Mouse (Mus musculus) limb, embryonic 12.5 days (tissue): Measurements from ENCODE around the gene Fam114a1. TPM values are rescaled to one million over a fixed set of nuclear protein-coding genes. Genes with fewer than 3 reads are reported as not detected.
A peak's percentile ranks its signal among the peaks of the same experiment; 100 is the strongest.

Experiments
- ATAC-seq: fragments of 200-750 bp; cut with Nextera tagmentation; 2 replicates; pipeline ENCODE4 v1.8.0; 2017; ENCODE audit warnings: low read depth, moderate TSS enrichment; ENCODE audit not compliant: insufficient number of reproducible peaks, insufficient read depth, low FRiP score, low TSS enrichment
- H3K27ac ChIP-seq: fragments of 300-500 bp; sonication (generic); 2 replicates; pipeline ENCODE4 v1.5.1; 2016; ENCODE audit warnings: mild to moderate bottlenecking, moderate library complexity
- H3K27me3 ChIP-seq: fragments of 300-500 bp; sonication (generic); 2 replicates; pipeline ENCODE4 v1.6.1; 2016; ENCODE audit warnings: mild to moderate bottlenecking, moderate library complexity
- H3K36me3 ChIP-seq: fragments of 300-500 bp; sonication (generic); 2 replicates; pipeline ENCODE4 v1.6.1; 2016; ENCODE audit warnings: mild to moderate bottlenecking, moderate library complexity
- H3K4me1 ChIP-seq: fragments of 300-500 bp; sonication (generic); replicated peaks from 2 replicates; pipeline ENCODE4 v1.6.1; 2016
- H3K4me2 ChIP-seq: fragments of 300-500 bp; sonication (generic); 2 replicates; pipeline ENCODE4 v1.6.1; 2016; ENCODE audit warnings: mild to moderate bottlenecking, moderate library complexity
- H3K4me3 ChIP-seq: fragments of 300-500 bp; sonication (generic); replicated peaks from 2 replicates; pipeline ENCODE4 v1.5.1; 2016; ENCODE audit warnings: mild to moderate bottlenecking
- H3K9ac ChIP-seq: fragments of 300-500 bp; sonication (generic); replicated peaks from 2 replicates; pipeline ENCODE4 v1.6.1; 2016; ENCODE audit warnings: mild to moderate bottlenecking, moderate library complexity
- H3K9me3 ChIP-seq: fragments of 300-500 bp; sonication (generic); 2 replicates; pipeline ENCODE4 v1.6.1; 2016; ENCODE audit warnings: mild to moderate bottlenecking, moderate library complexity
- WGBS: fragments of 180-500 bp; shearing (Covaris S2); methylation state at CpG from one replicate; pipeline ENCODE4 v1.1.7; 2016; 5-methylcytosine and 5-hydroxymethylcytosine counted together
- polyA plus RNA-seq: library from polyadenylated mRNA; unstranded; fragments of >200 nt; fragmentation: Nextera tagmentation; extraction: Ambion mirVana; gene quantifications from 2 replicates; pipeline ENCODE4 v1.2.1, GENCODE M21; 2016

Gene Fam114a1
- polyA plus RNA-seq, 1 experiment from 2014 or later: 32.2 TPM

- WGBS: 68% methylated on average over 9 of the region's 9 CpGs
- no peak overlapping the region for H3K4me3 ChIP-seq
- no peaks in the 10 kb centered on the region for H3K27me3 ChIP-seq
- H3K4me1 ChIP-seq: peaks cover 15% of the 10 kb centered on the region; the same call in 1 of the 2 replicates
- H3K9me3 ChIP-seq: no peaks in the 10 kb centered on the region
- peaks cover 45% of the 10 kb centered on the region; the same call in 1 of the 2 replicates for H3K36me3 ChIP-seq
- ATAC-seq: no peak
- H3K27ac ChIP-seq: peak overlapping the region; percentile 81
- H3K9ac ChIP-seq: no peak overlapping the region
- peak overlapping the region; percentile 20 for H3K4me2 ChIP-seq
Measured at GRCm38 (mm10) chr5:65038305-65038704, 68.4 kb downstream of the Fam114a1 start.

GRCm38 (mm10) chr5:65038811-65039571 is 69.1 kb downstream of the Fam114a1 start:
- Histone ChIP-seq H3K27ac (peak overlapping the region; percentile 81), H3K9me3 (no peaks in the 10 kb centered on the region), H3K4me2 (peak overlapping the region; percentile 20), H3K4me1 (peaks cover 15% of the 10 kb centered on the region; the same call in 1 of the 2 replicates), H3K36me3 (peaks cover 38% of the 10 kb centered on the region; the same call in 1 of the 2 replicates), H3K4me3 (no peak overlapping the region), H3K27me3 (no peaks in the 10 kb centered on the region), H3K9ac (no peak overlapping the region)
- no peak for ATAC-seq
- WGBS: 53% methylated on average over 11 of the region's 11 CpGs

- WGBS: 71% methylated on average over 5 of the region's 5 CpGs
- no peak overlapping the region for H3K4me3 ChIP-seq
- H3K27me3 ChIP-seq: no peaks in the 10 kb centered on the region
- H3K27ac ChIP-seq: no peak overlapping the region
- no peak overlapping the region for H3K9ac ChIP-seq
- H3K4me1 ChIP-seq: peaks cover 15% of the 10 kb centered on the region; the same call in 1 of the 2 replicates
- H3K4me2 ChIP-seq: no peak overlapping the region
- peaks cover 32% of the 10 kb centered on the region; the same call in 1 of the 2 replicates for H3K36me3 ChIP-seq
- ATAC-seq: no peak
- no peaks in the 10 kb centered on the region for H3K9me3 ChIP-seq
Measured at GRCm38 (mm10) chr5:65040463-65040862, 70.6 kb downstream of the Fam114a1 start.

- Histone ChIP-seq H3K27ac (peak overlapping the region; percentile 32; the same call in 1 of the 2 replicates), H3K9me3 (no peaks in the 10 kb centered on the region), H3K4me1 (peaks cover 21% of the 10 kb centered on the region), H3K9ac (no peak overlapping the region), H3K36me3 (peaks cover 9% of the 10 kb centered on the region; the same call in 1 of the 2 replicates), H3K4me2 (no peak overlapping the region), H3K4me3 (no peak overlapping the region), H3K27me3 (no peaks in the 10 kb centered on the region)
- 67% methylated on average over 11 of the region's 11 CpGs for WGBS
- no peak for ATAC-seq
Measured at GRCm38 (mm10) chr5:65043407-65043895, 73.6 kb downstream of the Fam114a1 start.

DNA sequence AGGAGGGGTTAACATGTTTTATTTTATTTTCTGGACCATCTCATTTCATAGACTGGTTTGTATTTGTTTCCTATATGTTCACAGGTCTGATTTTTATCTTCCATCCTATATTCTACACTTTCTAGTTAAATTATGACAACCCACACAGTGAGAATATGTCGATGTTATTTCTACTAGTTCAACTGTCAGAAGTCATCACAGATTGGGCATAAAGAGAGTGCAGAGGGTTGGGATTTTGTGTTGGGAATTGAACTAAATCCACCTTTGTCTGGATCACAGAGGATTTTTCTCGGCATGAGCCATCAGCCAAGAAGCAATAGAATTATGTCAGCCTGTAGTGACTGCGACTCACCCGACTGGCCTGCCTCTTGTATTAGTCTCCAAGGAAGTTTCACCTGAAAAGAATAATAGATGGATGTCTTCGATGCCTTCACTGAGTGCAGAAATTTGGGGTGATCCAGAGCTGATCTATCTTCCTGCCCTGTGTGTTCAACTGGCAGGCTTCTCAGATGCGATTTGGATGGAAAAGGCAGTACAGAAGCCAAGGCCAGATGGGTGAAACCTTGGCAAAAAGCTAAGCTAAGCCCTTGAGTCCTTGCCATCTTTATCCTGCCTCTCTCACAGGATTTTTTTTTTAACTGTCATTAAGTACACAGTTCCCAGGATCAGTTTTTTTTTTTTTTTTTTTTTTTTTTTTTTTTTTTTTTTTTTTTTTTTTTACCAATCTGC is 75.9 kb downstream of the Fam114a1 start:
- Histone ChIP-seq H3K27ac (no peak overlapping the region), H3K9ac (no peak overlapping the region), H3K4me2 (no peak overlapping the region), H3K27me3 (no peaks in the 10 kb centered on the region), H3K4me1 (peaks cover 9% of the 10 kb centered on the region), H3K4me3 (no peak overlapping the region), H3K36me3 (0 out of 2 replicates have a peak, but pooled peaks cover 4% of the 10 kb centered on the region), H3K9me3 (no peaks in the 10 kb centered on the region)
- WGBS: 88% methylated on average over 6 of the region's 6 CpGs
- no peak for ATAC-seq

- Histone ChIP-seq H3K27ac (no peak overlapping the region), H3K4me3 (no peak overlapping the region), H3K4me2 (no peak overlapping the region), H3K36me3 (no peaks in the 10 kb centered on the region), H3K9ac (no peak overlapping the region), H3K9me3 (no peaks in the 10 kb centered on the region), H3K27me3 (no peaks in the 10 kb centered on the region), H3K4me1 (peaks cover 9% of the 10 kb centered on the region)
- 55% methylated on average over 12 of the region's 12 CpGs for WGBS
- no peak for ATAC-seq
Measured at GRCm38 (mm10) chr5:65046442-65047284, 76.8 kb downstream of the Fam114a1 start.

- no peak overlapping the region for H3K9ac ChIP-seq
- H3K27me3 ChIP-seq: no peaks in the 10 kb centered on the region
- ATAC-seq: no peak
- H3K36me3 ChIP-seq: no peaks in the 10 kb centered on the region
- no peak overlapping the region for H3K27ac ChIP-seq
- no peak overlapping the region for H3K4me2 ChIP-seq
- H3K9me3 ChIP-seq: no peaks in the 10 kb centered on the region
- WGBS: 76% methylated on average over 12 of the region's 12 CpGs
- peaks cover 14% of the 10 kb centered on the region for H3K4me1 ChIP-seq
- no peak overlapping the region for H3K4me3 ChIP-seq
Measured at GRCm38 (mm10) chr5:65047285-65047855, 77.5 kb downstream of the Fam114a1 start.

GRCm38 (mm10) chr5:65049880-65050279 is 80.0 kb downstream of the Fam114a1 start:
- WGBS: 84% methylated on average over 5 of the region's 5 CpGs
- H3K9me3 ChIP-seq: no peaks in the 10 kb centered on the region
- H3K4me3 ChIP-seq: no peak overlapping the region
- no peak overlapping the region for H3K27ac ChIP-seq
- no peak for ATAC-seq
- H3K36me3 ChIP-seq: no peaks in the 10 kb centered on the region
- no peaks in the 10 kb centered on the region for H3K27me3 ChIP-seq
- no peak overlapping the region for H3K9ac ChIP-seq
- no peak overlapping the region for H3K4me2 ChIP-seq
- H3K4me1 ChIP-seq: peaks cover 19% of the 10 kb centered on the region

DNA sequence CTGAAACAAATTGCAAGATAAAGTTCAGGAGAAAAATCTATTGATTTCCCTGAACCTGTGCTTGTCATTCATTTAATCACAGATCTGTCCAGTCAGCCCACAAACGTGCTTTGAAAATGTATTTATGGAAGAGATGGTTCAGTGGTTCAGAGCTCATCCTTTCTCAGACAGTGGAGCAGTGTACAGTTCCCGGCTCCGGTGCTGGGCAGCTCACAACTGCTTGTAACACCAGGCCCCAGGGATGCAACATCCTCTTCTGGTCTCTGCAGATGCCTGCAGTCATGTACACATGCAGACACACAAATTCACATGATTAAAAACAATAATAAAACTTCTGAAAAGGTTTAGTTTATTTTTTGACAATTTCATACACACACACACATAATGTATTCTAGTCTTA is 81.6 kb downstream of the Fam114a1 start:
- Histone ChIP-seq H3K27me3 (no peaks in the 10 kb centered on the region), H3K4me1 (peaks cover 17% of the 10 kb centered on the region), H3K27ac (no peak overlapping the region), H3K4me3 (no peak overlapping the region), H3K9me3 (no peaks in the 10 kb centered on the region), H3K4me2 (no peak overlapping the region), H3K9ac (no peak overlapping the region), H3K36me3 (no peaks in the 10 kb centered on the region)
- WGBS: 75% methylated on average over 3 of the region's 3 CpGs
- ATAC-seq: no peak

DNA sequence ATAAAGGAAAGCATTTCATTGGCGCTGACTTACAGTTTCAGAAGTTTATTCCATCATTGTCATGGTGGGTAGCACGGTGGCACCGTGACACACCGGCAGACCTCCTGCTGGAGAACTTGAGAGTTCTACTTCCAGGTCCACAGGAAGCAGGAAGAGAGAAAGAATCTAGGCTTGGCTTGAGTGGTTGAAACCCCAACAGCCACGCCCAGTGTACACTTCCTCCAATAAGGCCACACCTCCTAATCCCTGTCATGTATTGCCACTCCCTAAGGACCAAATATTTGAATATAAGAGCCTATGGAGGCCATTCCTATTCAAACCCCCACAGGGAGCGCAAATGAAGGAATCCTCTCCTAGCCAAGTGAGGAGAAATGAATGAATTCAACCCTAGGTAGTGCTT is 87.7 kb downstream of the Fam114a1 start:
- H3K4me3 ChIP-seq: no peak overlapping the region
- WGBS: 94% methylated on average over 6 of the region's 6 CpGs
- H3K4me2 ChIP-seq: no peak overlapping the region
- no peak overlapping the region for H3K9ac ChIP-seq
- ATAC-seq: no peak
- H3K27ac ChIP-seq: no peak overlapping the region
- H3K4me1 ChIP-seq: peaks cover 2% of the 10 kb centered on the region; the same call in 1 of the 2 replicates
- no peaks in the 10 kb centered on the region for H3K27me3 ChIP-seq
- H3K36me3 ChIP-seq: no peaks in the 10 kb centered on the region
- H3K9me3 ChIP-seq: no peaks in the 10 kb centered on the region
